Mouse (Mus musculus): ENCODE measurements around the gene Egln2.

DNA sequence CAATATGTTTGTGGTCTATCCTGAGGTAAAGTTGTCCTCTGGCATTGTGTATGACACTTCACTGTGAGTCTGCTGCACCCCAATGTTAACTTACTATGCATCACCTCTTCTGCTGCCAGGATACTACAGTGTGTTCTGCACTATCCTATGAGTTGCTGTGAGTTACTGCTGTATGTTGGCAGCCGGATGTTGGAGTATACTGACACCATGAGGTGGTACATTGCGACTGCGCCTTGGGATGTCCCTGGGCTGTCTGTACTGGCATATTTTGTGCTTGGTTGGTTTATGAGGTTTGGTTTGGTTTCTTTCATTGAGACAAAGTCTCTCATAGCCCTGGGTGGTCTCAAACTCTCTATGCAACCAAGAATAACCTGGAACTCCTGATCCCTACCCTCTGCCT lies 38.4 kb downstream of the Egln2 start:
- TF ChIP-seq POLR2A (IDR thresholded peaks at IDR 0.05; ENCODE audit: insufficient read length, low read depth): no peak
- no peak for TF ChIP-seq TCF12 (IDR thresholded peaks at IDR 0.05; ENCODE audit: insufficient read depth, poor library complexity, severe bottlenecking)
- no peak for TF ChIP-seq USF1 (IDR thresholded peaks at IDR 0.05; ENCODE audit: low read depth)
